Mouse (Mus musculus) forebrain, embryonic 12.5 days (tissue): ENCODE data around the gene Glyatl3. TPM values are rescaled to one million over a fixed set of nuclear protein-coding genes. Genes with fewer than 3 reads are reported as not detected.

Experiments used
- polyA plus RNA-seq: library from polyadenylated mRNA; unstranded; fragments of >200 nt; fragmentation: Nextera tagmentation; extraction: Ambion mirVana; gene quantifications from 2 replicates; pipeline ENCODE4 v1.2.1, GENCODE M21; 2016

Gene Glyatl3
- polyA plus RNA-seq, 1 experiment from 2014 or later = 0.32 TPM

Other genes starting within 250 kb of the Glyatl3 start
- not detected in 2 replicates for gene Esp1, start 187.2 kb downstream of the Glyatl3 start, polyA plus RNA-seq
- gene Crisp2, start 107.3 kb downstream of the Glyatl3 start, polyA plus RNA-seq = not detected in 2 replicates
- 1.9 and 3.2 TPM in 2 replicates for gene Rhag, start 103.2 kb downstream of the Glyatl3 start, polyA plus RNA-seq
- gene 9130008F23Rik, start 33.8 kb downstream of the Glyatl3 start, polyA plus RNA-seq = 0.73 and 0.88 TPM in 2 replicates
- gene Mut, start 20.3 kb upstream of the Glyatl3 start, polyA plus RNA-seq = 23.7 and 24.1 TPM in 2 replicates
- gene Cenpq, start 20.7 kb upstream of the Glyatl3 start, polyA plus RNA-seq = 34.6 and 36.2 TPM in 2 replicates